Mouse (Mus musculus): Measurements from ENCODE around the gene Cdx2. TPM values are rescaled to one million over a fixed set of nuclear protein-coding genes. Genes with fewer than 3 reads are reported as not detected.

Cdx2 gene
- polyA plus RNA-seq, 1 experiment from 2014 or later, result 0.18 TPM

GRCm38 (mm10) chr5:147270673-147271655, 36.1 kb downstream of the Cdx2 start:
- no peak overlapping the region for H3K27ac ChIP-seq (ENCODE audit: low read length)
- 4% methylated on average over 29 of the region's 29 CpGs for WGBS (ENCODE audit: insufficient replicate concordance)
- ATAC-seq (ENCODE audit: low read depth), result no peak
- no peak overlapping the region for H3K4me3 ChIP-seq (ENCODE audit: low read depth, low read length)
- H3K9me3 ChIP-seq (replicated peaks; ENCODE audit: control insufficient read depth, low read length), result no peaks in the 10 kb centered on the region
- no peaks in the 10 kb centered on the region for H3K36me3 ChIP-seq (ENCODE audit: control insufficient read depth, insufficient read depth)
- no peak overlapping the region for H3K9ac ChIP-seq (ENCODE audit: low read depth, low read length)
- no peaks in the 10 kb centered on the region for H3K4me1 ChIP-seq (ENCODE audit: control insufficient read depth, low read depth, low read length)
- H3K4me2 ChIP-seq (ENCODE audit: low read depth, low read length), result no peak overlapping the region
- peaks cover 91% of the 10 kb centered on the region for H3K27me3 ChIP-seq (ENCODE audit: control insufficient read depth, insufficient read depth, low read depth, low read length)

GRCm38 (mm10) chr5:147269926-147270672, 37.0 kb downstream of the Cdx2 start, which contains the start of gene Pdx1:
Pdx1 (plus strand) TSS chr5:147269959.
- H3K36me3 ChIP-seq (ENCODE audit: control insufficient read depth, insufficient read depth), result no peaks in the 10 kb centered on the region
- WGBS (ENCODE audit: insufficient replicate concordance), result 2% methylated on average over 44 of the region's 44 CpGs
- H3K4me2 ChIP-seq (ENCODE audit: low read depth, low read length), result peak within 1 kb of the TSS; percentile 3; the same call in 1 of the 2 replicates
- peaks cover 83% of the 10 kb centered on the region for H3K27me3 ChIP-seq (ENCODE audit: control insufficient read depth, insufficient read depth, low read depth, low read length)
- no peak within 1 kb of the TSS for H3K4me3 ChIP-seq (ENCODE audit: low read depth, low read length)
- no peaks in the 10 kb centered on the region for H3K4me1 ChIP-seq (ENCODE audit: control insufficient read depth, low read depth, low read length)
- no peak; the same call in 1 of the 2 replicates for ATAC-seq (ENCODE audit: low read depth)
- no peaks in the 10 kb centered on the region for H3K9me3 ChIP-seq (replicated peaks; ENCODE audit: control insufficient read depth, low read length)
- no peak within 1 kb of the TSS for H3K27ac ChIP-seq (ENCODE audit: low read length)
- no peak within 1 kb of the TSS for H3K9ac ChIP-seq (ENCODE audit: low read depth, low read length)

GRCm38 (mm10) chr5:147269371-147269770, 37.7 kb downstream of the Cdx2 start:
- no peak overlapping the region for H3K4me2 ChIP-seq (ENCODE audit: low read depth, low read length)
- no peak overlapping the region for H3K4me3 ChIP-seq (ENCODE audit: low read depth, low read length)
- H3K27ac ChIP-seq (ENCODE audit: low read length), result no peak overlapping the region
- H3K36me3 ChIP-seq (ENCODE audit: control insufficient read depth, insufficient read depth), result no peaks in the 10 kb centered on the region
- H3K27me3 ChIP-seq (ENCODE audit: control insufficient read depth, insufficient read depth, low read depth, low read length), result peaks cover 76% of the 10 kb centered on the region
- ATAC-seq (ENCODE audit: low read depth), result no peak
- no peaks in the 10 kb centered on the region for H3K4me1 ChIP-seq (ENCODE audit: control insufficient read depth, low read depth, low read length)
- H3K9me3 ChIP-seq (replicated peaks; ENCODE audit: control insufficient read depth, low read length), result no peaks in the 10 kb centered on the region
- 5% methylated on average over 6 of the region's 6 CpGs for WGBS (ENCODE audit: insufficient replicate concordance)
- no peak overlapping the region for H3K9ac ChIP-seq (ENCODE audit: low read depth, low read length)

- Histone ChIP-seq H3K4me2 (ENCODE audit: low read depth, low read length) (no peak overlapping the region), H3K27ac (ENCODE audit: low read length) (no peak overlapping the region)
- WGBS (ENCODE audit: insufficient replicate concordance), result 5% methylated on average over 8 of the region's 8 CpGs
These were observed 38.3 kb downstream of the Cdx2 start for GRCm38 (mm10) chr5:147268728-147269127.

GRCm38 (mm10) chr5:147267434-147267833, 39.6 kb downstream of the Cdx2 start:
- no peaks in the 10 kb centered on the region for H3K4me1 ChIP-seq (ENCODE audit: control insufficient read depth, low read depth, low read length)
- H3K9me3 ChIP-seq (replicated peaks; ENCODE audit: control insufficient read depth, low read length), result no peaks in the 10 kb centered on the region
- no peaks in the 10 kb centered on the region for H3K36me3 ChIP-seq (ENCODE audit: control insufficient read depth, insufficient read depth)
- H3K9ac ChIP-seq (ENCODE audit: low read depth, low read length), result no peak overlapping the region
- H3K4me2 ChIP-seq (ENCODE audit: low read depth, low read length), result no peak overlapping the region
- H3K27ac ChIP-seq (ENCODE audit: low read length), result no peak overlapping the region
- ATAC-seq (ENCODE audit: low read depth), result no peak
- peaks cover 58% of the 10 kb centered on the region for H3K27me3 ChIP-seq (ENCODE audit: control insufficient read depth, insufficient read depth, low read depth, low read length)
- no peak overlapping the region for H3K4me3 ChIP-seq (ENCODE audit: low read depth, low read length)
- WGBS (ENCODE audit: insufficient replicate concordance), result 15% methylated on average over 6 of the region's 6 CpGs

More at GRCm38 (mm10) chr5:147268728-147269127, 38.3 kb downstream of the Cdx2 start:
- no peak overlapping the region for H3K9ac ChIP-seq (ENCODE audit: low read depth, low read length)
- no peaks in the 10 kb centered on the region for H3K36me3 ChIP-seq (ENCODE audit: control insufficient read depth, insufficient read depth)
- H3K4me1 ChIP-seq (ENCODE audit: control insufficient read depth, low read depth, low read length), result no peaks in the 10 kb centered on the region
- no peaks in the 10 kb centered on the region for H3K9me3 ChIP-seq (replicated peaks; ENCODE audit: control insufficient read depth, low read length)
- H3K27me3 ChIP-seq (ENCODE audit: control insufficient read depth, insufficient read depth, low read depth, low read length), result peaks cover 70% of the 10 kb centered on the region
- ATAC-seq (ENCODE audit: low read depth), result no peak
- H3K4me3 ChIP-seq (ENCODE audit: low read depth, low read length), result no peak overlapping the region

- peaks cover 24% of the 10 kb centered on the region for H3K27me3 ChIP-seq (ENCODE audit: control insufficient read depth, insufficient read depth, low read depth, low read length)
- H3K9me3 ChIP-seq (replicated peaks; ENCODE audit: control insufficient read depth, low read length), result no peaks in the 10 kb centered on the region
- H3K9ac ChIP-seq (ENCODE audit: low read depth, low read length), result no peak overlapping the region
- ATAC-seq (ENCODE audit: low read depth), result 0 out of 2 replicates have a peak, but pooled peaks have one; percentile 41
- no peak overlapping the region for H3K4me2 ChIP-seq (ENCODE audit: low read depth, low read length)
- H3K36me3 ChIP-seq (ENCODE audit: control insufficient read depth, insufficient read depth), result no peaks in the 10 kb centered on the region
- WGBS (ENCODE audit: insufficient replicate concordance), result 25% methylated on average over 4 of the region's 4 CpGs
- H3K4me3 ChIP-seq (ENCODE audit: low read depth, low read length), result no peak overlapping the region
- H3K4me1 ChIP-seq (ENCODE audit: control insufficient read depth, low read depth, low read length), result no peaks in the 10 kb centered on the region
- H3K27ac ChIP-seq (ENCODE audit: low read length), result no peak overlapping the region
These were observed 43.1 kb downstream of the Cdx2 start for GRCm38 (mm10) chr5:147263945-147264344.

GRCm38 (mm10) chr5:147261899-147262541, 45.0 kb downstream of the Cdx2 start:
- Histone ChIP-seq H3K36me3 (ENCODE audit: control insufficient read depth, insufficient read depth) (no peaks in the 10 kb centered on the region), H3K27ac (ENCODE audit: low read length) (no peak overlapping the region), H3K4me2 (ENCODE audit: low read depth, low read length) (no peak overlapping the region)

GRCm38 (mm10) chr5:147260778-147261177, 46.3 kb downstream of the Cdx2 start:
- H3K36me3 ChIP-seq (ENCODE audit: control insufficient read depth, insufficient read depth), result no peaks in the 10 kb centered on the region
- H3K4me3 ChIP-seq (ENCODE audit: low read depth, low read length), result no peak overlapping the region
- H3K27ac ChIP-seq (ENCODE audit: low read length), result no peak overlapping the region
- 57% methylated on average over 4 of the region's 4 CpGs for WGBS (ENCODE audit: insufficient replicate concordance)
- H3K9me3 ChIP-seq (replicated peaks; ENCODE audit: control insufficient read depth, low read length), result no peaks in the 10 kb centered on the region
- no peaks in the 10 kb centered on the region for H3K4me1 ChIP-seq (ENCODE audit: control insufficient read depth, low read depth, low read length)
- no peak overlapping the region for H3K9ac ChIP-seq (ENCODE audit: low read depth, low read length)
- H3K4me2 ChIP-seq (ENCODE audit: low read depth, low read length), result no peak overlapping the region
- no peak for ATAC-seq (ENCODE audit: low read depth)
- no peaks in the 10 kb centered on the region for H3K27me3 ChIP-seq (ENCODE audit: control insufficient read depth, insufficient read depth, low read depth, low read length)

More at GRCm38 (mm10) chr5:147261899-147262541, 45.0 kb downstream of the Cdx2 start:
- no peaks in the 10 kb centered on the region for H3K9me3 ChIP-seq (replicated peaks; ENCODE audit: control insufficient read depth, low read length)
- no peak overlapping the region for H3K9ac ChIP-seq (ENCODE audit: low read depth, low read length)
- 50% methylated on average over 11 of the region's 11 CpGs for WGBS (ENCODE audit: insufficient replicate concordance)
- H3K27me3 ChIP-seq (ENCODE audit: control insufficient read depth, insufficient read depth, low read depth, low read length), result peaks cover 5% of the 10 kb centered on the region
- ATAC-seq (ENCODE audit: low read depth), result no peak
- no peak overlapping the region for H3K4me3 ChIP-seq (ENCODE audit: low read depth, low read length)
- H3K4me1 ChIP-seq (ENCODE audit: control insufficient read depth, low read depth, low read length), result no peaks in the 10 kb centered on the region
